Mouse (Mus musculus) C2C12 (cell line): Measurements from ENCODE around the gene Tmem72.

Experiments used
- CEBPB ChIP-seq: IDR thresholded peaks from one replicate; pipeline ENCODE4 v1.6.1; 2011; ENCODE audit warnings: low read depth, mild to moderate bottlenecking, control low read depth, moderate library complexity
- CTCF ChIP-seq: IDR thresholded peaks from one replicate; pipeline ENCODE4 v1.5.1; 2011; ENCODE audit not compliant: control insufficient read depth, insufficient read depth, insufficient read length
- FOSL1 ChIP-seq: IDR thresholded peaks from one replicate; pipeline ENCODE4 v1.8.0; 2011; ENCODE audit warnings: mild to moderate bottlenecking, low read length; ENCODE audit not compliant: poor library complexity, insufficient read depth, severe bottlenecking
- MAX ChIP-seq: IDR thresholded peaks from one replicate; pipeline ENCODE4 v1.6.1; 2011; ENCODE audit warnings: mild to moderate bottlenecking, control low read depth
- MYOG ChIP-seq: IDR thresholded peaks from one replicate; pipeline ENCODE4 v1.6.1; 2011; ENCODE audit not compliant: control insufficient read depth, insufficient read length; ENCODE audit errors: extremely low read depth
- USF1 ChIP-seq: IDR thresholded peaks from one replicate; pipeline ENCODE4 v1.6.1; 2011; ENCODE audit warnings: low read depth, mild to moderate bottlenecking, control low read depth, moderate library complexity

DNA sequence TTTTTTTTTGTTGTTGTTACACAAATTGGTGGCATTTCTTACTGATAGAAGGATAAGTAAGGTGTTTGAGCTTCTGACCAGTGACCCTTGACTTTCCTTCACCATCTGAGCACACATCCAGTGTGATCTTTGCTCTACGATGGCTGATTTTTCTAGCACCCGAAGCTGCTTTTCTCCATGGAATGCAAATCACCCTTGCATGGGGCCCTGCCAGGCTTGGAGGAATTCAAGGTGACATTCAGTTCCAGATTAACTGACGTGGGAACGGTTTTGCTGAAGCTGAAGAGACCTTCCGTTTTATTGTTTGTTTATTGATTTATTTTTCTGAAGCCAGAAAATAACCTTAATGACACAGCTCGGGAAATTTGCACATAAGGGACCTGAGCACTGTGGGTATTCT lies 43.5 kb upstream of the Tmem72 start:
- TF ChIP-seq CTCF (no peak), MYOG (no peak), CEBPB (no peak), USF1 (no peak), MAX (no peak), FOSL1 (no peak)
